Mouse (Mus musculus): ENCODE measurements around the gene Cd81. TPM values are rescaled to one million over a fixed set of nuclear protein-coding genes. Genes with fewer than 3 reads are reported as not detected.

Gene Cd81
- polyA plus RNA-seq, 1 experiment, result 380 TPM

- Histone ChIP-seq H3K79me3 (ENCODE audit: low read depth) (peaks cover 12% of the 10 kb centered on the region), H3K27me3 (ENCODE audit: control insufficient read depth, insufficient read depth, insufficient read length) (no peaks in the 10 kb centered on the region), H3K4me3 (ENCODE audit: insufficient read depth, poor library complexity, severe bottlenecking) (peak overlapping the region; percentile 85), H3K79me2 (ENCODE audit: control insufficient read depth, insufficient read depth) (peaks cover 17% of the 10 kb centered on the region), H3K36me3 (ENCODE audit: control insufficient read depth, insufficient read depth) (peaks cover 28% of the 10 kb centered on the region), H3ac (ENCODE audit: control insufficient read depth, insufficient read length, low read depth) (peak overlapping the region; percentile 84)
- no peak for TF ChIP-seq CEBPB (IDR thresholded peaks at IDR 0.05; ENCODE audit: low read depth)
- no peak for TF ChIP-seq FOSL1 (IDR thresholded peaks at IDR 0.05; ENCODE audit: insufficient read depth, low read length, poor library complexity, severe bottlenecking)
- no peak for TF ChIP-seq MYOD1 (IDR thresholded peaks at IDR 0.05; ENCODE audit: control insufficient read depth, insufficient read length, low read depth)
- no peak for TF ChIP-seq USF1 (IDR thresholded peaks at IDR 0.05; ENCODE audit: low read depth)
- no peak for TF ChIP-seq MYOG (IDR thresholded peaks at IDR 0.05; ENCODE audit: control insufficient read depth, extremely low read depth, insufficient read length)
Measured at GRCm38 (mm10) chr7:143070506-143071070, 18.0 kb downstream of the Cd81 start.

- Histone ChIP-seq H3K79me3 (ENCODE audit: low read depth) (peaks cover 12% of the 10 kb centered on the region), H3K4me3 (ENCODE audit: insufficient read depth, poor library complexity, severe bottlenecking) (no peak overlapping the region), H3K27me3 (ENCODE audit: control insufficient read depth, insufficient read depth, insufficient read length) (no peaks in the 10 kb centered on the region), H3K36me3 (ENCODE audit: control insufficient read depth, insufficient read depth) (peaks cover 11% of the 10 kb centered on the region), H3ac (ENCODE audit: control insufficient read depth, insufficient read length, low read depth) (no peak overlapping the region), H3K79me2 (ENCODE audit: control insufficient read depth, insufficient read depth) (peaks cover 17% of the 10 kb centered on the region)
- no peak for TF ChIP-seq CTCF (IDR thresholded peaks at IDR 0.05; ENCODE audit: control insufficient read depth, insufficient read depth, insufficient read length)
- no peak for TF ChIP-seq CEBPB (IDR thresholded peaks at IDR 0.05; ENCODE audit: low read depth)
- no peak for TF ChIP-seq MAX (IDR thresholded peaks at IDR 0.05)
- TF ChIP-seq MYOG (IDR thresholded peaks at IDR 0.05; ENCODE audit: control insufficient read depth, extremely low read depth, insufficient read length), result no peak
- no peak for TF ChIP-seq FOSL1 (IDR thresholded peaks at IDR 0.05; ENCODE audit: insufficient read depth, low read length, poor library complexity, severe bottlenecking)
- TF ChIP-seq USF1 (IDR thresholded peaks at IDR 0.05; ENCODE audit: low read depth), result no peak
- no peak for TF ChIP-seq MYOD1 (IDR thresholded peaks at IDR 0.05; ENCODE audit: control insufficient read depth, insufficient read length, low read depth)
Measured at GRCm38 (mm10) chr7:143072605-143073004, 20.1 kb downstream of the Cd81 start.

GRCm38 (mm10) chr7:143073086-143073485 is 20.5 kb downstream of the Cd81 start:
- TF ChIP-seq MYOG (IDR thresholded peaks at IDR 0.05; ENCODE audit: control insufficient read depth, extremely low read depth, insufficient read length) (no peak), CTCF (IDR thresholded peaks at IDR 0.05; ENCODE audit: control insufficient read depth, insufficient read depth, insufficient read length) (no peak), USF1 (IDR thresholded peaks at IDR 0.05; ENCODE audit: low read depth) (no peak), MYOD1 (IDR thresholded peaks at IDR 0.05; ENCODE audit: control insufficient read depth, insufficient read length, low read depth) (no peak), FOSL1 (IDR thresholded peaks at IDR 0.05; ENCODE audit: insufficient read depth, low read length, poor library complexity, severe bottlenecking) (no peak), CEBPB (IDR thresholded peaks at IDR 0.05; ENCODE audit: low read depth) (no peak), MAX (IDR thresholded peaks at IDR 0.05) (no peak)
- Histone ChIP-seq H3ac (ENCODE audit: control insufficient read depth, insufficient read length, low read depth) (no peak overlapping the region), H3K27me3 (ENCODE audit: control insufficient read depth, insufficient read depth, insufficient read length) (no peaks in the 10 kb centered on the region), H3K36me3 (ENCODE audit: control insufficient read depth, insufficient read depth) (peaks cover 7% of the 10 kb centered on the region), H3K4me3 (ENCODE audit: insufficient read depth, poor library complexity, severe bottlenecking) (no peak overlapping the region), H3K79me2 (ENCODE audit: control insufficient read depth, insufficient read depth) (peaks cover 17% of the 10 kb centered on the region), H3K79me3 (ENCODE audit: low read depth) (peaks cover 12% of the 10 kb centered on the region)

- H3ac ChIP-seq (ENCODE audit: control insufficient read depth, insufficient read length, low read depth), result no peak overlapping the region
- no peaks in the 10 kb centered on the region for H3K27me3 ChIP-seq (ENCODE audit: control insufficient read depth, insufficient read depth, insufficient read length)
- TF ChIP-seq MYOG (IDR thresholded peaks at IDR 0.05; ENCODE audit: control insufficient read depth, extremely low read depth, insufficient read length) (no peak), FOSL1 (IDR thresholded peaks at IDR 0.05; ENCODE audit: insufficient read depth, low read length, poor library complexity, severe bottlenecking) (no peak), CEBPB (IDR thresholded peaks at IDR 0.05; ENCODE audit: low read depth) (no peak), MAX (IDR thresholded peaks at IDR 0.05) (no peak), MYOD1 (IDR thresholded peaks at IDR 0.05; ENCODE audit: control insufficient read depth, insufficient read length, low read depth) (no peak), CTCF (IDR thresholded peaks at IDR 0.05; ENCODE audit: control insufficient read depth, insufficient read depth, insufficient read length) (no peak), USF1 (IDR thresholded peaks at IDR 0.05; ENCODE audit: low read depth) (no peak)
- H3K36me3 ChIP-seq (ENCODE audit: control insufficient read depth, insufficient read depth), result no peaks in the 10 kb centered on the region
- H3K4me3 ChIP-seq (ENCODE audit: insufficient read depth, poor library complexity, severe bottlenecking), result no peak overlapping the region
- peaks cover 3% of the 10 kb centered on the region for H3K79me3 ChIP-seq (ENCODE audit: low read depth)
- H3K79me2 ChIP-seq (ENCODE audit: control insufficient read depth, insufficient read depth), result peaks cover 8% of the 10 kb centered on the region
Measured at GRCm38 (mm10) chr7:143075394-143075793, 22.9 kb downstream of the Cd81 start.

- TF ChIP-seq USF1 (IDR thresholded peaks at IDR 0.05; ENCODE audit: low read depth) (no peak), FOSL1 (IDR thresholded peaks at IDR 0.05; ENCODE audit: insufficient read depth, low read length, poor library complexity, severe bottlenecking) (no peak), CEBPB (IDR thresholded peaks at IDR 0.05; ENCODE audit: low read depth) (no peak), MYOD1 (IDR thresholded peaks at IDR 0.05; ENCODE audit: control insufficient read depth, insufficient read length, low read depth) (no peak), MYOG (IDR thresholded peaks at IDR 0.05; ENCODE audit: control insufficient read depth, extremely low read depth, insufficient read length) (no peak), CTCF (IDR thresholded peaks at IDR 0.05; ENCODE audit: control insufficient read depth, insufficient read depth, insufficient read length) (no peak), MAX (IDR thresholded peaks at IDR 0.05) (no peak)
- Histone ChIP-seq H3K36me3 (ENCODE audit: control insufficient read depth, insufficient read depth) (no peaks in the 10 kb centered on the region), H3K79me3 (ENCODE audit: low read depth) (no peaks in the 10 kb centered on the region), H3K27me3 (ENCODE audit: control insufficient read depth, insufficient read depth, insufficient read length) (no peaks in the 10 kb centered on the region), H3ac (ENCODE audit: control insufficient read depth, insufficient read length, low read depth) (no peak overlapping the region), H3K79me2 (ENCODE audit: control insufficient read depth, insufficient read depth) (no peaks in the 10 kb centered on the region), H3K4me3 (ENCODE audit: insufficient read depth, poor library complexity, severe bottlenecking) (no peak overlapping the region)
Measured at GRCm38 (mm10) chr7:143077351-143077750, 24.8 kb downstream of the Cd81 start.

Measured in C2C12 (cell line).